Mouse (Mus musculus): ENCODE measurements around the gene Arhgap32.

GRCm38 (mm10) chr9:32159724-32160123 is 43.8 kb downstream of the Arhgap32 start:
- no peak for TF ChIP-seq CTCF (IDR thresholded peaks at IDR 0.05; ENCODE audit: extremely low read depth, insufficient read depth, insufficient read length, insufficient replicate concordance)
- TF ChIP-seq POLR2A (IDR thresholded peaks at IDR 0.05; ENCODE audit: low read depth, low read length): no peak
